Mouse (Mus musculus): ENCODE results near the gene Tln1.
"Not testable (repeated sequence)": the region's sequence is repeated elsewhere in the genome, so short reads cannot be mapped to it uniquely, and the experiment has no call there.

The Tln1 gene

DNA sequence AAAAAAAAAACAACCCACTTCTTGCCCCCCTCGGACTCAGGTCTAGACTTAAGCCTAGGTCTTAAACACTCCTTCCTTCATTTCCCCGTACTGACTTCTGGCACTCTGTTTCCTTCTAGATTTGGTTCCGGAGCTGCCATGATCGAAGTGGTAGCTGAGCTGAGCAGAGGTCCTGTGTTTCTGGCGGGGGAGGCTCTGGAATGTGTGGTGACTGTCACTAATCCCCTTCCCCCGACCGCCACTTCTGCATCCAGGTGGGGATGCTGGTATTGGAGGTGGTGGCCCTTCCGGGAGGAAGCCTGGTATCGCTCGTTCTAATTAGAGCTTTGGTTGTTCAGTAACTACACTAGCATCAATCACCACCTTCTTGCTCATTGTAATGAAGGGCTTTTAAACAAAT lies 16.8 kb upstream of the Tln1 start:
- DNase-seq (ENCODE audit: low read depth in 1 of 2, low spot score in 2 of 2), result no peak

DNA sequence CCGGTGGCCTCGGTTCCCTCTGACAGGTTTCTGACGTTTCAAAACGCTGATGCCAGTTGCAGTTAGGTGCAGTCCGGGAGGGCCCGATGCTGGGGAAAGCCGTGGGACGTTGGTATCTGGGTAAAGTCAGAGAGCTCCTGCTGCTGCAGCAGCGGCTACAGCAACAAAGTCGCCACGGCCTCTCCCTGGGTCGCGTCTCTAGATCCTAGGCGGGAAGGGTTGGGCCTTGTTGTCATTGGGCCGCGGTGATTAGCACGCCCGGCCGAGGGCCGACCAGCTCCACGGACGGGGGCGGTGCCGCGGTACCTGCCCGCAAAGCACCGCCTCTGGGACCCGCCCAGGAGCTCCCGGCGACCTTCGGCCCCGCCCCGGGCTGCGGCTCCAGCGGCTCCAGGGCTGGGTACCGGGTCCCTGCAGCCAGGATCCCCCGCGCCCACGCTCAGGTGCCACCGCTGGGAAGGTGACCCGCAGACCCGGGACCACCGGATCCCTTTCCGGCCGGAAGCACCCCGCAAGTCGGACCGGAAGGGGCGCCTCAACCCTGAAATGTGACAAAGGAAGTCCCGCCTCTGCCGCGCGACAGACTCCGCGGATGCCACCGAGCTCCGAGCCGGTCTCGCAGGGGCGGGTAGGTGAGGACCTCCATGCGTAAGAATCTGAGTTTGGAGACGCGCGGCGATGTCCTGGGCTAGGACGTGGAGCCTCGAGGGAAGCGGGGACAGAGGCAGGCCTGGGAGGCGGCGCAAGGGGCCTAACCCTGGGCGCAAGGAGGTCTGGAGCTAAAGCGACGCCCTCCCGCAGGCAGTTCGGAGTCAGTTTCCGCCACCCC lies 16.1 kb upstream of the Tln1 start, which contains the start of the genes Rgp1 and Gba2:
TSS of gene Rgp1 (plus strand) at position 340 of the 829 bp plus-strand sequence.
TSS of gene Gba2 (minus strand) at position 498 of the 829 bp plus-strand sequence.
- DNase-seq (ENCODE audit: low read depth in 1 of 2, low spot score in 2 of 2), result peak; percentile 53 to 74

DNA sequence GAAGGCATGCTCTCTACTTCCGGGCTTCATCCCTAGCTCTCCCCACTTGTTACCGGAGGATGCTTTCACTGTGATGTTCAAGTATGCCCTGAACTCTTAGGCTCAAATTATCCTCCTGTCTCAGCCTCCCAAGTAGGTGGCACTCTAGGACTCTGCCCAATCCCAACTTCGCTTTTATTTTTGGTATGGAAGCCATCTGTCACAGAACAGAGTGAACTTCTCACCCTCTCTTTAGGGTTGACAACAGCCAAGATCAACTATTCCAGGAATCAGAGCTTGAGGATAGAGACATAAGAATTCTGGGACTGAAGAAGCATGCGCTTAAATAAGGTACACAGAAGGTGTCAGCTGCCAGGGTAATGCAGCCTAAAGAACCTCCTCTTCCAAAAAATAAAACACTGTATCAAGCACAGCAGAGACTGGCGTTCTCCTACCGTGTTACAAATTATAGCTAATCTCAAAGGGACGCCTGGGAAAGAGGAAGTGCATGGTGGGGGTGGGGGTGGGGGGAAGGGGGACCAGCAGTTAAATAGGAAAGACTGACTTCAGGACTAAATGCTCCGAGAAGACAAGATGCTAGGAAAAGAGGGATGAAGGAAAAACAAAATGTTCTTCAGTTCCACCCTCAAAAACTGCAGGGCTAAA lies 14.9 kb upstream of the Tln1 start:
- no peak for DNase-seq (ENCODE audit: low read depth in 1 of 2, low spot score in 2 of 2)

DNA sequence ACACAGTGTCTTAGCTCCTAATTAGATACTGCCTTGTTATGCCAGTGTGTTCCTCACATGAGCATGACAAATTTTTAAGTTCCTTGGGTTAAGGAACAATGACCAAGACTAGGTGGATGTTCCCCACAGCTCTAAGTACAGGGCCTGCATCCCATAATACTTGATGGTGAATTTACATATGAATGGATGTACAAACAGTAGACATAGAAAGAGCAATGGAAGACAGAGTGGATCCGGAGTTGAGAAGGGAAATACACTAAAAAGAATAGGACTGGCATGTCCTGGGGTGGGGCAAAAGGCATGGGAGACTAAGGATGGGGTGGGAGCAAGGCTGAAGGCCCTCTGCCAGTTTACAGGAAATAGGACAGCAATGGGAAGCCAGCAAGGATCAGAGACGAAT lies 12.9 kb upstream of the Tln1 start:
- DNase-seq (ENCODE audit: low read depth in 1 of 2, low spot score in 2 of 2), result no peak

DNA sequence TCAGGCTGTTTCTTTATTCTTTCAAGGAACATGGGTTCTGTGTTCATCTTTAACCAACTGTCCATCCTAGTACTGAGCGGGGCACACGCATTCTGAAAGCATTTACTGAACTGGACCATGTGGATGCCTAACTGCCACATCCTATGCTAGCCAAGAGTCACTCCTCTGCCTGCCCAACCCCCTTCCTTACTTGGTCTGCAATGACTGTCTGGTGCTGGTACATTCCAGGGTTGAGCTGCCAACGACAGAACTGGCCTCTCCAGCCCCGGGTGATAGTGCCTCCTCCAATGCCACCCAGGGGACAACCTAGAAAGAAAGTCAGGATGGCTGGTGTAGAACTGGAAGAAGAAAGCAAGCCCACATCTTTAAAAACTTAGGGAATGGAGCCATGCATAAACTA lies 11.1 kb upstream of the Tln1 start:
- no peak for DNase-seq (ENCODE audit: low read depth in 1 of 2, low spot score in 2 of 2)

DNA sequence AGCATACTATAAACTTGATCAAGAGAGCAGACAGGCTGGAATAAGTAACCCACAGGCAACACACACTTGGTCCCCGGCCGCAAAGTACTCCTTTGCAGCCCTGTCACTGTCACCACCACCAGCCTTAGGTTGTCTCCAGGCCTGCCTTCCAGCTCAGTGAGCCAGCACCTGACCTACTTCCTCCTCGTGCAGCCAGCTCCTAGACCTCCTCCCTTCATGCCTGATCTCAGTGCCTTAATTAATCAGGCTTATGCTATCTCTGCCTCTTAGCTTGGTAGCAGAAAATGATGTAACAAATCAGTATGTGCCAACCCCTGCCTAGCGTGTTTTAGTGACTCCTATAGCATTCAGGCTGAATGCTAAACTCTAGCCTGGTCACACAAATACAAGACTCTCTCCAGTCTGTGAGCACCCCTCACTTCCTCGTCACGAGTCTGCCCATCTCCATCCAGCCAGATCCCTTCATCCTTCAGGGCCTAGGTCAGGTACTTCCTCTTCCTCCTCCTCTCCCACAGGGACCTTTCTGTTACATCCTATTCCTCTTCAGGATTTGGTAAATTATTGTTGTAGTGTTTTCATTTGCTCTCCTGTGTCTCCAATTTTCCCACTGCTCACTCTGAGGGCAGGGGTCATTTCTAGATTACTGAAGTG lies 9.0 kb upstream of the Tln1 start:
- no peak for DNase-seq (ENCODE audit: low read depth in 1 of 2, low spot score in 2 of 2)

DNA sequence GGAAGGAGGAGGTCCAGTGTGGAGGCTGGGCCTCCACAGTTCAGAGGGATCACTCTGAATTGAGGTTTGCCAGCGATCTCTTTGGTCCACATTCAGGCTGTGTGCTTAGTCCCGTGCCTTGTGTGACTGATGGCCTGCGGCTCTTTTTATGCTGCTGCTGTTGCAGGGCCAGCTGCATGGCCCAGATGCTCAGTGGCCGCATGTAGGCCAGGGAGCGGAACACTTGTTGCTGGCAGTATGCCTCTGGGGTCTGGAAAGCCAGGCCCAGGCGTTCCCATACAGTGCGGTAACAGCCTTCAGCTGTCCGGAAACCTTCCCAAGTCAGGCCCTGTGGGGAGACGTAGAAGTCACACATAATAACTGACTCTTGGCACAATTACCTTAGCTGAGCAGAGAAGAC lies 4.6 kb upstream of the Tln1 start:
- no peak for DNase-seq (ENCODE audit: low read depth in 1 of 2, low spot score in 2 of 2)

DNA sequence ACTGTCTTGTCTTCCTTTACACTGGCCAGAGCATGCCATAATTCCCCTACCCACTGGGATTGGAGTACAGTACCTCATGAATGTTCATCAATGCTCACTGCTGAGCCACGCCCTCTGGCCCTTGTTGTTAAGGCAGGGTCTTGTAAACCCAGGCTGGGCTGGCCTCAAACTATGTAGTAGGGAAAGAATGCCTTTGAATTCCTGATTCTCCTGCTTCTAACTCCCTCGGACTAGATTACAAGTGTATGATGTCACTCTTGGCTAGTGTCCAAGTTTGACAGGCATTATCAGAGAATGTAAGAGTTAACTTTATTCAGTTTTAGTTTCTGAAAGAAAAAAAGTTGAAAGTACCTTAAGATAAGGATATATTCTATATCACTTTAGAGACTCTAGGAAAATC lies 1.7 kb upstream of the Tln1 start:
- no peak for DNase-seq (ENCODE audit: low read depth in 1 of 2, low spot score in 2 of 2)

DNA sequence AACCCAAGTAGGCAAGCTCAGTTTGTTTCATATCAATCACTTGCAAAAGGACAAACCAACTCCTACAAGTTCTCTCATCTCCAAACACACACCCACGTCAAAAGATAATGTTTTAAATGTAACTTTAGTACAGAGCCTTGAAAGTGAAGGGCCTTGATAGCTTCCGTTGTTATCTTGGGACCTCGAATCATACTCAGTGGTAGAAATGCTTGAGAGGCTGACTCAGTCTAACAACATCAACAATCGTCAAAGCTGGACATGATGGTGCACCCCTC lies 1.0 kb upstream of the Tln1 start:
- no peak for DNase-seq (ENCODE audit: low read depth in 1 of 2, low spot score in 2 of 2)

DNA sequence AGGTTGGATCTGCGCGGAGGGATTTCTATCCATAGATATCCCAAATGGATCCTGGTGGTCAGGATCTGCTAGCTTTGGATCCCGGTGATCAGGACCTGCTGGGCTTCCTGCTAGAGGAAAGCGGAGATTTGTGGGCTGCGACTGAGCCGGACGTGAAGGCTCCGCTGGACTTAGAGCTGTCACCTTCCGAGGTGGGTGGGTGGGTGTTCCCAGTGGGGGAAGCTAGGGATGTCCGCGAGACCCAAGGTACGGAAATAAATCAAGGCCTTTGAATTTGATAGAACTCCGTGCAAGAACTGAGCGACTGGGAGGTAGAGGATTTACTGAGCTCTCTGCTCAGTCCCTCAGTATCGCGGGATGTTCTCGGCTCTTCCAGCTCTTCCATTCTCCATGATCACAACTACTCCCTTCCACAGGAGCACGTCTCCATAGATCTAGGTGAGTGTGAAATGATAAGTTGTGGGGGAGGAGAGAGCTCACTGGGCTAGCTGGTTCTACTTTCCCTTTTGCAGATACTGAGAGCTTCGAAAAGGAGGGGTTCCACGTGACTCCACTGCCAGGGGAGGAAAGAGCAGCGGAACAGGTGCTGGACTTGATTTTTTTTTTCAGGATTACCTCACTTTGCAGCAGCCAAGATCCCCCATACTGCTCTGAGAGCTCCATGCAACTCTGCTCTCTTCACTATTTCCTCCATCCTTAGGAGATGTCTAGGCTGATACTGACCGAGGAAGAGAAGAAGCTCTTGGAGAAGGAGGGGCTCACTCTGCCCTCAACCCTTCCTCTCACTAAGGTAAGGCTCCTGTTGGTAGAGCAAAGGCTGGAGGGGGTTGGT lies 494 bp upstream of the Tln1 start:
- DNase-seq (ENCODE audit: low read depth in 1 of 2, low spot score in 2 of 2), result no peak

DNA sequence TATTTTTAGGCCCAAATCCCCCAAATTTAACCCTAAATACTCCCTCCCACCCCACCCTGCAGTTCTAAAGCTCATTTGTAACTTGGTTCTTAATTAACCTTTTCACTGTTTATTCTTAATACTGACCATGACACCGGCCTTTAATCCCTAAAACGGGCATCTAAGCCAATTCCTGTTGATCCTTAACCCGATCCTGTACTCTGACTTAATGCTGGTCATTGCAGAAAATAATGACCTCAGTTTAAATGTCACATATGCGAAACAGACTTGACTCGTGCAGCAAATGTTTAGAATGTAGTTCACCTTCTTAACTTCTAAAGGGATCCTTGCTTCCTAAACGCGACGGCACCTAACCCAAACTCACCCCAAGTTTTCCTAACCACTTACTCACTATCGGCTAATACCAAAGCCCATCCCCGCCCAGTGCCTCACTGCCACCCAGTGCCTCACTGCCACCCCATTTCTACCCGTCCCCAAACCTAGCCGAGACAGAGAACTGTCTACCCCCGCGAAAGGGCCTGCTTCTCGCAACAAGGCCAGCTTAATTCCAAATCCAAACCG lies 975 bp downstream of the Tln1 start:
- no peak for DNase-seq (ENCODE audit: low read depth in 1 of 2, low spot score in 2 of 2)

DNA sequence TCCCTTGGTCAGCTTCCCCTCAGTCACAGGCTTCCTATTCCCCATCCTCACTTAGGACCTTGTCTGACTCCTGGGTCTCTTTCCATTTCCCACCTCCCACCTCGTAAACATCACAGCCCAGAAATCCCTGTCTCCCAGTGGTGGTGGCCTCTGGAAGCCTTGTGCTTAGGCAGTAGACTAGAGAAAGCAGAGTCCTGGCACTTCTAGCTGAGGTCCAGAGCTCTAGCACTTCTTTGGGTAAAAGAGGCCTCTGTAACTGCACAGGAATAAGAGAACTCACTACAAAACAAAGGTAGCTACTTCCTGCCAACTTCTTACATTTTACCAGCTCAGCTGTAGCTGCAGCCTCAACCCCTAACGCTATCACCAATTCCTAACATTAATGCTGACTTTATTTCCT lies 1.5 kb downstream of the Tln1 start:
- no peak for DNase-seq (ENCODE audit: low read depth in 1 of 2, low spot score in 2 of 2)

DNA sequence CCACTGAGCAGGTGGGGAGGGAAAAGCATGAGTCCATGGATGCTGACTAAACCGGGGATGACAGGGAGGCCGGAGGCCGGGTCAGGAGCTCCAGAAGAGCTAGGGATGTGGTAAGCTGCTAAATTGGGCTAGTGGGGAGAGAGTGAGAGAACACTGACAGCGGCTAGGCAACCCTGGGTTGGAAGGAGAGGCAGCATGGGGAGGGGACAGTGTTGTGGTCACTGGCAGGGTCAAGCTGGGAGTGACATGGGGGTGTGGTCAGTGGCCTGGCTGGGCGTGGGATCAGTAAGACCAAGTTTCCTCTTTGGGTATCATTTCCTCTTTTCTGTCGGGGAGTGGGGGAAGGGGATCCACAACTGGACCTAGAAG lies 2.3 kb downstream of the Tln1 start:
- DNase-seq (ENCODE audit: low read depth in 1 of 2, low spot score in 2 of 2), result peak; percentile 70 to 84

DNA sequence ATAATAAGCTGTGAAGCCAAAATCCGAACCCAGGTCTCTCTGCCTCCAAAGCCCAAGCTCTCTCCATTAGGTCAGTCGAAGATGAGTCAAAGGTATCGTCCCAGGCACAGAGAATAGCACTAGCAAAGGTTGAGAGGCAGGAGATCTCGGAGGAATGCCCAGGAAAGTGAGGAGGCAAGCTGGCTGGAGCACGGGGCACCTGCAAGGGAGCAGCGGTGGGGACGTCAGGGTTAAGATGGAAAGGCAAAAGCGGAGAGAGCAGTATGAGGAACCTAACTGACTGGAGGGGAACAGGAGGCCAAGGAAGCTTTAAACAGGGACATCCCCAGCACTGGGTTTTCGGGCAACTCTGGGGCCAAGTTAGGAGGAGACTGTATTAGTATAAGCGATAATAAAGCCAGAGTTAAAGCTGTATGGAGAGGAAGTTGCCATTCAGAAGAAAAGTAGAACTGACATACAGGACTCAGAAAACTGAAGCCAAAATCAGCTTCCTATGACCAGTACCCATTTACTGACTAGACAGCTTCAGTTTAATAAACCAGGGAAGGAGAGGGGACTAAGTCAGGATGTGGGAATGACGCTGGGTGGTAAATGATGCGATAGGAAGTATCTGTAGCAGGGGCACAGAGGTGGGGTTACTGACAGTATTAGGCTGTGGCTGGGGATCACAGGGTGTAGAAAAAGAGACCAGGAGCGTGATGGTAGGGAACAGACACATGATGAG lies 2.8 kb downstream of the Tln1 start:
- DNase-seq (ENCODE audit: low read depth in 1 of 2, low spot score in 2 of 2), result no peak

DNA sequence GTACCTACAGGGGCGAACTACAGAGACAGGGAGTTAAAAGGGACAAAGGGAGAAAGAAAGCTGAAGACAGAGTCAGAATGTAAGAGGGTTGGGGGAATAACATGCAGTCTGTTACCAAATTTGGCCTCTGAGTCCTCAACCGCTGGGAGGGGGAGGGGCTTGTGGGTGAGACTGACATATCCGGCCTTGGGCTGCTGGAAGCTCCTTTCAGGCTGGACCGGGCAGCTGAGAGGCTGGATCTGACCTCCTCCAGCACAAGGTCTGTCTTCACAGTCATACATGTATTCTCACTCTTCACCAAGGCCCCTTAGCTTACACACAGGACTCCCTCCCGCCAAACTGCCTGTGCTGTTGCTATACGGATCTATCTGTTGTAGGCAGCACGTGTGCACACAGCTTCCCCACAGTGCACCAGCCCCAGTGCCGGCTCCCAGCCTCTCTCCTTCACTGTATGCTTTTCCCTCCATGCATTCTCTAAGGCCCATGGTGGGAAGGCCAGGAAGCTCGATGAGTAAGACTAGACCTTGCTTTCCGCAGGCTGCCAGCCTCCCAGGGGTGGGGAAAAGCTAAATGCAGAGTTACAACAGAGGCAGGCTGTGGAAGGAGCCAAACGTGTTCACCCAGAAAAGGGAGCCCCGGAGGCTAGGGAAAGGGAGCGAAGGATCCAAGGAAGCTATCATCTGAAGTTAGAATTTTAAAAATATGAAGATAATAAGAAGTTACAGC lies 3.7 kb downstream of the Tln1 start:
- no peak for DNase-seq (ENCODE audit: low read depth in 1 of 2, low spot score in 2 of 2)

DNA sequence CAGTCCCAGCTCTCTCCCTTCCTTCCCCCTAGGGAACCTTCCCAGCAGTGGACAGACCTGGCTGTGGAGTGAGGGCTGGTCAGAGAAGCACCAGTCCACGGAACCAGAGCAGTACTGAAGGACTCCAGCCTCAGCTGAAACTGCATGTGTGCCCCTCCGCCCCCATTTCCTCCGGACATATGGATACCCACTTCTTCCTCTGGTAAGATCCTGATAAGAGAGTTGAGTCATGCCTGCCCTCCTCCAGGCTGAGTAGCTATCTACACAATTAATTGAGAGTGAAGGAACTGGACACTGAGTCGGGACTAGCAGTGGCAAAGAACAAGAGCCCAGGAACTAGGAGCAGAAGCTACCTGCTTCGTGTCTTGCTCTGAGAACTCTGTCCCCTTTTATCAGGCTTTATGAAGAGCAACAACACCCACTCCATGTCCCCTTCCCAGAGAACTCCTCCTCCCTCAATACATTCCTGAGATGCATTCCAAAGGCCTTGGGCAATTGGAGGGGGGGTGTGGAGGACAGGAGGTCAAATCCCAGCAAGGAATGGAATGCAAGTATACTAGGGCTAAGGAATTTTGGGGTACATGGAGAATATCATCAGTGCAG lies 4.4 kb downstream of the Tln1 start:
- no peak for DNase-seq (ENCODE audit: low read depth in 1 of 2, low spot score in 2 of 2)

DNA sequence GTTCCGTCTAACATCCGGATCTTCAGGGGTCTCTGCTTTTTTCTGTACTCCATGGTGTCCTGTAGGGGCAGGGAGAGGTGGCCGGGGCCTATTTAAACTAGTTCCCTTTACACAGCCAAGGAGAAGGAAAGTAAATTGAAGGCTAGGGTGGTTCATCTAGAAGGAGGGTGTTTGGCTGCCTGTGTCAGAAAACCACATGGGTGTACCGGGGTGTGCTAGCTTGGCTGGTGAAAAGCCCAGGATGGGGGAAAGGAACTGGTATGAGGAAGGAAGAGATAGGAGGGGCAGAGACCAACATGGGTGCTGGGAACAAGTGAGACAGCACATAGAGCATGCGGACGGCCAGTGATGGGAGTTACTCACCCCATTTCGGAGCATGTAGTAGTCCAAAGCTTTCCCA lies 6.6 kb downstream of the Tln1 start:
- DNase-seq (ENCODE audit: low read depth in 1 of 2, low spot score in 2 of 2), result peak in 1 of 2 experiments; percentile 35

DNA sequence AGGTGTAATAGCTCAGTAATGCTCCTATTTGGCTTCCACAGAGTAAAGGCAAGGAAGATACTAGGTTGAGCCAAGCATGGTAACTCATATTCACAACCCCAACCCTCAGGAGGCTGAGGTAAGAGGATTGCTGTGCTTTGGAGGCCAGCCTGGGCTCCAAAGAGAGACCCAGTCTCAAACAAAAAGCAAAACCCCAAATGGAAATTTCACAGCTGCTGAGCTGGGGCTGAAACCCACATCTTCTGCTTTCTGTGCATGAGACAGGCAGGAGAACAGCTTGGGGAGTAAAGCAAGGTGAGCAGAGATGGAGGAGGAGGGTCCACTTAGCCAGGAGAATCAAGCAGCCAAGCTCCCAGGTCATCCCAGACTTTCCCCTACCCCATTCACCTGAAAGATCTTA lies 8.6 kb downstream of the Tln1 start:
- no peak for DNase-seq (ENCODE audit: low read depth in 1 of 2, low spot score in 2 of 2)

DNA sequence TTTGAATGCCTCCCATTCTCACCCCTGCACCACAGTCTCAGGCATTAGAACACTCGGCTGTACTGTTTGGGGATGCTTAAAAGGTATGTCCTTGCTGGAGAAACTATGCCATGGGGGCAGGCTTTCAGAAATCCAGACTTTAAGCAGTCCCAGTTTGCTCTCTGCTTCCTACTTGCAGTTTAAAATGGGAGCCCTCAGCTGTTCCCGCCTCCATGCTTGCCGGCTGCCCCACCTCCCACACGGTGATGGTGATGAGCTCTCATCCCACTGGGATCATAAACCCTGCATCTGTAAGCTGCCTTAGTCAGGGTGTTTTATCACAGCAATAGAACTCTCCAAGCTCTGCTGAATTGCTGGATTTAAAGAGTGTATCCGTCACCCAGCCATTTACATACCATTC lies 10.1 kb downstream of the Tln1 start:
- DNase-seq (ENCODE audit: low read depth in 1 of 2, low spot score in 2 of 2), result no peak

DNA sequence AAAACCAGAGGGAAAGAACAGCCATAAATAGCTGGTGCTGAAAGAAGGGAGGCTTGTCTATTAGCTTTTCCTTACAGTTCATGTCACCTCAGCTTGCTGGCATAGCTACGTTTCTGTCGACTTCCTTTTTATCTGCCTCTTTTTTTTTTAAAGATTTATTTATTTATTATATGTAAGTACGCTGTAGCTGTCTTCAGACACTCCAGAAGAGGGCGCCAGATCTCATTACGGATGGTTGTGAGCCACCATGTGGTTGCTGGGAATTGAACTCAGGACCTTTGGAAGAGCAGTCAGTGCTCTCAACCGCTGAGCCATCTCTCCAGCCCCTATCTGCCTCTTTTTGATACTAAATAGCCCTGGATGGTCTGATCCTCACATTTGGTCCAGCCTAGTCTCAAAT lies 10.6 kb downstream of the Tln1 start:
- DNase-seq (ENCODE audit: low read depth in 1 of 2, low spot score in 2 of 2), result not testable (repeated sequence)
